Mouse (Mus musculus): Measurements from ENCODE around the gene Gm17349.
"Not testable (repeated sequence)": the region's sequence is repeated elsewhere in the genome, so short reads cannot be mapped to it uniquely, and the experiment has no call there.

Gm17349 gene

GRCm38 (mm10) chr15:99717386-99718334 is 12.4 kb upstream of the Gm17349 start, which contains the start of gene Gpd1:
Gpd1 (plus strand) TSS chr15:99717515.
- peak; percentile 29 for DNase-seq (ENCODE audit: low read depth, low spot score)

DNA sequence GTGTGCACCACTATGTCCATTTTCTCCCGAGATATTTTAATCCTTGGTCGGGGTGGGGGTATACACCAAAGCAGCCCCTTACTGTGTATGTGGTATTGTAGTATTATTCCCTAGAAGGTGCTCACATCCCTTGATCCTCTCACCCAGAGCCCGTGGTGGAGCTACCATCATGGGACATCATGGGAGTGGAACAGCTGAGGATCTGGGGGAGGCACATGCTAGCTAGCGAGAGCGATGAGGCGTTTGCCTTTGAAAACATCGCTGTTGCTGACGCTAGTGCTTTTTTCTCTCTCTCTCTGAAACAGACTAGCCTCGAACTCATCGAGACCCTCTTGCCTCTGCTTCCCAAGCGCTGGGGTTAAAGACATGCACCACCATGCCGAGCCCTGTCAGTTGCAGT is 11.5 kb upstream of the Gm17349 start:
- DNase-seq (ENCODE audit: low read depth, low spot score): no peak

GRCm38 (mm10) chr15:99715982-99716746 is 10.9 kb upstream of the Gm17349 start:
- DNase-seq (ENCODE audit: low read depth, low spot score): no peak

- DNase-seq (ENCODE audit: low read depth, low spot score): no peak
Measured at GRCm38 (mm10) chr15:99715361-99715865, 10.1 kb upstream of the Gm17349 start.

DNA sequence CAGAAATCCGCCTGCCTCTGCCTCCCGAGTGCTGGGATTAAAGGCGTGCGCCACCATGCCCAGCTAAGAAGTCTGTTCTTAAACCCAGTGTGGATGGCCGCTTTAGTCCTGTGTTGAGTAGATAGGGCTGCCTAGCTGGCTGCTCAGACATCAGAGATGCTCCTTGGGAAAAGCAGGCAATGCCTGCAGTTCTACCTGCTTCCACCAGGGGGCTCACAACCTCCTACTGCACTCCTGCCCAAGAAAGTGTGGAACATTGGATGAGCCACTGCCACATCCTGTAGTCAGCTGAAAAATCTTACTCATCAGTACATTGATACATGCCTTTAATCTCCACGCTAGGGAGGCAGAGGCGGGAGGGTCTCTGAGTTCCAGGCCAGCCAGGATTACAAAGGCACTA is 9.6 kb upstream of the Gm17349 start:
- DNase-seq (ENCODE audit: low read depth, low spot score): peak; percentile 88

DNA sequence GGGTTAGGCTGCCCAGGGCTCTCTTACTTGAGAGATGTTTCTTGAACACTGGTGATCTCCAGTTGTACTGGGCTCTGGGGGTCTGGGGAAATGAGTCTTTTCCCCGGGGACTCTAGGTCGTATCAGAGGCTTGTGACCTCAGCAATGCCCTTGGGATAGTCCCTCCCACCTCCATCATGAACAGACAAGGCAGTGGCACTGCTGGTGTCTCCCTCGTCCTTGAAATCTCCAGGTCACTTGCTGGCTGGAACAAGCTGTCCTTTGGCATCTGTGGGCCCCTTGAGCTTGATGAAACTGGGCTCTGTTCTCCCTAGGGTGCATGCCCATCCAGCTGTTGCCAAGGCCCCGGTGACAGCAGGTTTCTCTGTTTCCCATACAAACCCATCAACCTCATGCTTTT is 8.9 kb upstream of the Gm17349 start:
- DNase-seq (ENCODE audit: low read depth, low spot score): no peak

- no peak for DNase-seq (ENCODE audit: low read depth, low spot score)
Measured at GRCm38 (mm10) chr15:99713569-99713968, 8.3 kb upstream of the Gm17349 start.

DNA sequence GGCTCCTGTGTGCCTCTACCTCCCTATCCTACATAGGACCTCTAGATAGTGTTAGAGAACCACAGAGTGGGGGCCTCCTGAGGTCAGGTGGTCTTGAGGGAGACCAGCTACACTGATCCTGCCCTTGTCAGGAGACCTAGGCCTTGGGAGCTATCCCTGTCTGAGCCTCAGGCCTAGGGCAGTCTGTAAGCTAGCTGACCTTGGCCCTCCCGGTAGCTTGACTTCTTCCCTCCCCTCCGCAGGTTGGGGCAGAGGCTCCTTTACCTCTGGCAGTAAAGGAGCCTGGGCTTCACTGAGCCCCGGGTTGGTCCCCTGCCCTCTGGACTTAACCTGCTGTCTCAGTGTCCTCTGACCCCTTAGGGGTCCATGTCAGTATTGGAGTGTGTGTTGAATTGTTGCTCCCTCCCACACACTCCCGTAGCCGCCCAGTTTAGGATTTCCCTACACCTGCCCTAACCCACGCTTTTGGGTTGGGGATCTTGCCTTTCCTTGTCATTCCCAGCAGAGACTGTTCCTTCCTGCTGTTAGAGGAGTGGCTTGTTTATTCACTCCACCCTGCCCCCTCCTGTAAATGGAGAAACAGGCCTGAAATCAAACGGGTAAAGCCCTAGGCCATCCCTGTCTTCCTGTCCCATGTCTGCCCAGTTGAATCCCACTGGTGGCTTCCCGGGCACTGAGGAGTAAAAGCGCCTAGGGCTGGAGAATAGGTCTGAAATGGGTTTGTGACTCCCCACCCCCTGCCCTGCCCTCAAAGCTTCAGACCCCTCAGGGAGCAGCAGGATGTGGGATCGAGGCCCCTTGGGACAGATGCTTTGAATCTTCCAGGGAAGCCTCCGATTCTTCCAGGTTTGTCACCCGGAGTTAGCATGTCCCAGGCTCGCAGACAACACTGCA is 7.6 kb upstream of the Gm17349 start:
- DNase-seq (ENCODE audit: low read depth, low spot score): peak; percentile 63

- DNase-seq (ENCODE audit: low read depth, low spot score): no peak
Measured at GRCm38 (mm10) chr15:99711491-99711890, 6.2 kb upstream of the Gm17349 start.

DNA sequence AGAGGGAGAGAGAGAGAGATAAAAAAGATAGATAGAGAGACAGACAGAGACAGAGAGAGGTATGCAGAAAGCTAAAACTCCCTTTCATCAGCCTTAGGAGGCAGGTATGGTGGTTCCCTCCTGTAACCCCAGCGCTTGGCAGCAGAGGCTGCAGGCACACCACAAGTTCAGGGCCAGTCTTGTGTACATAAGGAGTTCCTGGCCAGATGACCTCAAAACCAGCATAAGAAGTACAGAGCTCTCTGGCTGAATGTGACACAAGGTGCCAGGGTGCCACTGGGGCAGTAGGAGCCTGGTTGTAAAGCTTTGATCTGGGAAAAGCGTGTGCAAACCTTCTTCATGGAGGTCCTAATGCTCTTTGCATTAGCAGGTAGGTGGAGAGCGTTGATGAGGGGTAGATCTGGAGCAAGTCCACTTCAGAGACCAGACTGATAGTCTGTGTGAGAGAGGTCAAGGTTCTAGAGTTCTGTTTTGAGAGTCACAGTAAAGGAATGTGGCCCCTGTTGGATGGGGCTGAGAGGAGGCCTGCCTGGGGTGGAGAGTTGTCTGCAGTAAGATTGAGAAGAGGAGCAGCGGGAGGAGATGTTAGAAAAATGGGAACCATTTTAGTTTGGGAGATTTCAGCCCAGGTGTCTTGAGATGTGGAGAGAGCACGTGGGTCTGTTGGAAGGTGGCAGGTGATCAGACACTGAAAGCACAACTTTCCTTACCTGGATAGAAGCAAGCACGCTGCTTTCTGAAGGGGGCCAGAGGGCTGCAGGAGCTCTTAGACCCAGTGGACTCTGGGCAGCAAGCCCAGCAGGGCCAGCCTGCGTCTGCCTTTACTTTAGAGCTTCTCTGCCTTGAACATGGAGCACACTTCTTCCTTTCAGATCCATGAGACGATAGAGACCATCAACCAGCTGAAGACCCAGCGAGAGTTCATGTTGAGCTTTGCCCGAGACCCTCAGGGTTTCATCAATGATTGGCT is 5.2 kb upstream of the Gm17349 start:
- DNase-seq (ENCODE audit: low read depth, low spot score): no peak

- peak; percentile 50 for DNase-seq (ENCODE audit: low read depth, low spot score)
Measured at GRCm38 (mm10) chr15:99708176-99708575, 2.9 kb upstream of the Gm17349 start.

DNA sequence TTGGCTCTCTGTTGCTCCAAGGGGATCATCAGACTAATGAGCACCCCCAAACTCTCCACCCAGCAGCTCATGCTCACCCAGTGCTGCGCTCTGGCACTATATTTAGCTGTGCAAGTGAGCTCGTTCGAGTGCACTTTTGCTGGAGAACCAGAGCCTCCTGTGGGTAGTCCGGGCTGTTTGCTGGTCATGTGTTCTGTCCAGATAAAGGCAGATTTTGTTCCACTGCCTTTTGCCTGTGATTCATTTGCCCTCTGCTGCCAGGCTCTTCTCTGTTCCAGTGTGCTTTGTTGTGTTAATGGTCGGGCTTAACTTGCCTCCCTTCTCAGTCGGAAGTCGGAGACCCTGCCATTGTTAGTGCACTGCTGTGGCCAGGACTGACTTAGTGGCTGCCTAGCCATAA is 409 bp downstream of the Gm17349 start:
- peak; percentile 87 for DNase-seq (ENCODE audit: low read depth, low spot score)

GRCm38 (mm10) chr15:99704041-99704681 is 1.1 kb downstream of the Gm17349 start:
- DNase-seq (ENCODE audit: low read depth, low spot score): peak; percentile 75

GRCm38 (mm10) chr15:99703676-99704040 is 1.6 kb downstream of the Gm17349 start:
- no peak for DNase-seq (ENCODE audit: low read depth, low spot score)

- no peak for DNase-seq (ENCODE audit: low read depth, low spot score)
Measured at GRCm38 (mm10) chr15:99703104-99703503, 2.2 kb downstream of the Gm17349 start.

- peak; percentile 97 for DNase-seq (ENCODE audit: low read depth, low spot score)
Measured at GRCm38 (mm10) chr15:99701999-99702900, 3.0 kb downstream of the Gm17349 start, which contains the start of gene Smarcd1. Smarcd1 (plus strand) TSS chr15:99702129.

- DNase-seq (ENCODE audit: low read depth, low spot score): not testable (repeated sequence)
Measured at GRCm38 (mm10) chr15:99701640-99701998, 3.7 kb downstream of the Gm17349 start.

All from ZHBTc4 (cell line).